Mouse (Mus musculus) liver, adult 2 months (tissue): Measurements from ENCODE around the gene Mrpl58. TPM values are rescaled to one million over a fixed set of nuclear protein-coding genes. Genes with fewer than 3 reads are reported as not detected.

Experiments
- DNase-seq: peaks from one replicate; pipeline ENCODE4 v3.0.0-alpha.2; 2011; ENCODE audit warnings: low read depth, low spot score; ENCODE audit errors: extremely low read depth
- H3K27ac ChIP-seq: fragments of 200-500 bp; replicated peaks from 2 replicates; pipeline ENCODE4 v1.5.1; 2012; ENCODE audit warnings: low read depth, mild to moderate bottlenecking, control low read depth, inconsistent platforms, low read length; ENCODE audit not compliant: insufficient read depth
- H3K27me3 ChIP-seq: fragments of 200-500 bp; 2 replicates; pipeline ENCODE4 v1.6.1; 2012; ENCODE audit warnings: mild to moderate bottlenecking, moderate library complexity, low read length, inconsistent platforms; ENCODE audit not compliant: control insufficient read depth, insufficient read depth
- H3K36me3 ChIP-seq: fragments of 200-500 bp; 2 replicates; pipeline ENCODE4 v1.6.1; 2012; ENCODE audit warnings: low read length, inconsistent platforms; ENCODE audit not compliant: control insufficient read depth, insufficient read depth
- H3K4me1 ChIP-seq: fragments of 200-500 bp; 2 replicates; pipeline ENCODE4 v1.6.1; 2011; ENCODE audit warnings: low read length; ENCODE audit not compliant: control insufficient read depth, insufficient read depth
- H3K4me3 ChIP-seq: fragments of 200-500 bp; 2 replicates; pipeline ENCODE4 v1.5.1; 2011; ENCODE audit warnings: low read depth, mild to moderate bottlenecking, control low read depth, low read length, moderate library complexity; ENCODE audit not compliant: insufficient read depth
- H3K79me2 ChIP-seq: fragments of 200-500 bp; 2 replicates; pipeline ENCODE4 v1.6.1; 2012; ENCODE audit warnings: inconsistent platforms, mild to moderate bottlenecking, low read length, moderate library complexity; ENCODE audit not compliant: control insufficient read depth, insufficient read depth
- H3K9ac ChIP-seq: fragments of 200-500 bp; 2 replicates; pipeline ENCODE4 v1.6.1; 2012; ENCODE audit warnings: low read depth, mild to moderate bottlenecking, control low read depth, inconsistent platforms, low read length
- CTCF ChIP-seq: fragments of 200-500 bp; IDR thresholded peaks from 2 replicates; pipeline ENCODE4 v1.5.1; 2011; ENCODE audit warnings: low read depth, low read length, control low read depth
- POLR2A ChIP-seq: fragments of 200-500 bp; IDR thresholded peaks from 2 replicates; pipeline ENCODE4 v1.6.1; 2011; ENCODE audit warnings: low read length, control low read depth; ENCODE audit not compliant: insufficient read depth; ENCODE audit errors: extremely low read depth
- WGBS: fragments of 180-500 bp; shearing (Covaris S2); methylation state at CpG from one replicate; pipeline ENCODE4 v1.1.7; 2018; 5-methylcytosine and 5-hydroxymethylcytosine counted together
- polyA plus RNA-seq: library from polyadenylated mRNA; depleted of rRNA; stranded (reverse); fragments of >200 nt; gene quantifications from 2 replicates; pipeline ENCODE4 v1.2.3, GENCODE M21; 2012; rRNA removed
- total RNA-seq: library from RNA; depleted of rRNA; stranded (reverse); fragments of >200 nt; gene quantifications from 2 replicates; pipeline ENCODE4 v1.2.3, GENCODE M21; 2014; rRNA removed

Gene Mrpl58
- total and polyA plus RNA-seq, 2 experiments: 67.2 to 70.0 TPM

GRCm38 (mm10) chr11:115455619-115456018 lies 52.1 kb downstream of the Mrpl58 start:
- Histone ChIP-seq H3K4me3 (no peak overlapping the region), H3K4me1 (peaks cover 12% of the 10 kb centered on the region), H3K36me3 (no peaks in the 10 kb centered on the region), H3K27ac (no peak overlapping the region), H3K79me2 (no peaks in the 10 kb centered on the region), H3K9ac (no peak overlapping the region), H3K27me3 (no peaks in the 10 kb centered on the region)
- DNase-seq: no peak
- TF ChIP-seq POLR2A (no peak), CTCF (0 out of 2 replicates have a peak, but pooled peaks have one; percentile 11)
- 94% methylated on average over 15 of the region's 15 CpGs for WGBS

DNA sequence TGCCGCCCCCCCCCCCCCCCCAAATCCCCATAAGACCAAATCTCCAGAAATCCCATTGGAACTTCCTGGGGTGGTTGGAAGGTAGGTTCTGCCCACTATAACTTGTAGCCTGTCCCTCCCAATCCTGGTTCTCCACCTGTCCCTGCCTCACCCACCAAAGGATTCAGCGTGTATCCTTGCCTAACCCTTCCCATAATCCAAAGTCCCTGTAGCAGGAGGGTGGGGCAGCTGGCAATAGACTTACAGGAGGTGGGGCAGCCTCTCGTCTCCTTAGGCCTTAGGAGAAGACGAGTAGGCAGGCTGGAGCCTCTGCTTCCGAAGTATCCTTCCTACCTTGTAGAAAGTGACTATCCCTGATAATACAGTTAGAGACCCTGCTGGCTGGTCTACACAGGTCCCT lies 52.6 kb downstream of the Mrpl58 start:
- Histone ChIP-seq H3K27ac (no peak overlapping the region), H3K4me3 (no peak overlapping the region), H3K27me3 (no peaks in the 10 kb centered on the region), H3K9ac (no peak overlapping the region), H3K4me1 (peaks cover 12% of the 10 kb centered on the region), H3K36me3 (no peaks in the 10 kb centered on the region), H3K79me2 (no peaks in the 10 kb centered on the region)
- TF ChIP-seq POLR2A (no peak), CTCF (no peak)
- WGBS: 96% methylated on average over 5 of the region's 5 CpGs
- no peak for DNase-seq

DNA sequence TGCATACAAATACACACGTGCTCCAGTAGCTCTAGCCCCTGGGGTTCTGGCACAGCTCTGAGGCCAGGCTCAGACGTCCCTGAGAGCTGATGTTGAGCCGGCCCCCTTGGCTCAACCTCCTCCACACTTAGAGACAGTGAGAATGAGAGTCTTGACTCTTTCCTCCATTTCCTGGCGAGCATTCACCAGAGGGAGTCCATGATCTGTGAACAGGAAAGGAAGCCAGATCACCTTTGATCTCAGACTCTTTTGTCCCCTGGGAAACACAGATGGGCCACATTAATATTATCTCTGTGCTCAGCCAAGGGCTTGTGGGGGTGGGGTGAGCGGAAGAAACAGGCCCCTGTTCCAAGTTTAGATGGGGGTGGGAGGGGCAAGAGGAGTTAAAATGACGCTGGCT lies 53.9 kb downstream of the Mrpl58 start:
- H3K9ac ChIP-seq: no peak overlapping the region
- 30% methylated on average over 6 of the region's 6 CpGs for WGBS
- H3K4me1 ChIP-seq: peaks cover 19% of the 10 kb centered on the region
- 0 out of 2 replicates have a peak overlapping the region, but pooled peaks have one; percentile 19 for H3K27ac ChIP-seq
- no peaks in the 10 kb centered on the region for H3K27me3 ChIP-seq
- no peaks in the 10 kb centered on the region for H3K36me3 ChIP-seq
- no peaks in the 10 kb centered on the region for H3K79me2 ChIP-seq
- TF ChIP-seq POLR2A (no peak), CTCF (no peak)
- peak; percentile 78 for DNase-seq
- H3K4me3 ChIP-seq: no peak overlapping the region

GRCm38 (mm10) chr11:115460976-115461375 lies 57.4 kb downstream of the Mrpl58 start:
- DNase-seq: no peak
- Histone ChIP-seq H3K9ac (no peak overlapping the region), H3K79me2 (no peaks in the 10 kb centered on the region), H3K27ac (no peak overlapping the region), H3K36me3 (no peaks in the 10 kb centered on the region), H3K27me3 (no peaks in the 10 kb centered on the region), H3K4me3 (no peak overlapping the region), H3K4me1 (peaks cover 24% of the 10 kb centered on the region)
- 81% methylated on average over 8 of the region's 8 CpGs for WGBS
- TF ChIP-seq POLR2A: no peak
- TF ChIP-seq CTCF: no peak

GRCm38 (mm10) chr11:115461846-115462242 lies 58.3 kb downstream of the Mrpl58 start:
- Histone ChIP-seq H3K9ac (peak overlapping the region; percentile 75), H3K79me2 (no peaks in the 10 kb centered on the region), H3K4me3 (peak overlapping the region; percentile 46; the same call in 1 of the 2 replicates), H3K36me3 (no peaks in the 10 kb centered on the region), H3K27me3 (no peaks in the 10 kb centered on the region), H3K27ac (peak overlapping the region; percentile 83), H3K4me1 (peaks cover 24% of the 10 kb centered on the region)
- TF ChIP-seq POLR2A (no peak), CTCF (no peak)
- 21% methylated on average over 5 of the region's 5 CpGs for WGBS
- DNase-seq: no peak

Other genes starting within 250 kb of the Mrpl58 start
- 113 and 117 TPM in 2 replicates for gene Slc9a3r1, start 240.4 kb upstream of the Mrpl58 start, total RNA-seq
- gene Slc9a3r1, start 240.4 kb upstream of the Mrpl58 start, polyA plus RNA-seq: 130 and 177 TPM in 2 replicates
- 5.3 and 8.1 TPM in 2 replicates for gene Tmem104, start 216.3 kb upstream of the Mrpl58 start, total RNA-seq
- gene Tmem104, start 216.3 kb upstream of the Mrpl58 start, polyA plus RNA-seq: 8.7 and 9.1 TPM in 2 replicates
- 42.7 and 43.7 TPM in 2 replicates for gene Nat9, start 215.9 kb upstream of the Mrpl58 start, total RNA-seq
- gene Nat9, start 215.9 kb upstream of the Mrpl58 start, polyA plus RNA-seq: 28.7 and 35.2 TPM in 2 replicates
- gene Grin2c, start 136.5 kb upstream of the Mrpl58 start, total RNA-seq: under 0.01 TPM in 1 of 2 replicates, not detected in the other
- gene Grin2c, start 136.5 kb upstream of the Mrpl58 start, polyA plus RNA-seq: 0.05 and 0.07 TPM in 2 replicates
- gene Fdxr, start 126.7 kb upstream of the Mrpl58 start, total RNA-seq: 13.7 and 15.8 TPM in 2 replicates
- 28.3 and 28.4 TPM in 2 replicates for gene Fdxr, start 126.7 kb upstream of the Mrpl58 start, polyA plus RNA-seq
- gene Fads6, start 106.1 kb upstream of the Mrpl58 start, total RNA-seq: 56.1 and 78.8 TPM in 2 replicates
- 55.3 and 66.0 TPM in 2 replicates for gene Fads6, start 106.1 kb upstream of the Mrpl58 start, polyA plus RNA-seq
- gene Otop2, start 96.6 kb upstream of the Mrpl58 start, total RNA-seq: not detected in 2 replicates
- gene Otop2, start 96.6 kb upstream of the Mrpl58 start, polyA plus RNA-seq: not detected in 2 replicates
- 0.20 and 0.28 TPM in 2 replicates for gene Ush1g, start 81.7 kb upstream of the Mrpl58 start, total RNA-seq
- 0.26 and 0.50 TPM in 2 replicates for gene Ush1g, start 81.7 kb upstream of the Mrpl58 start, polyA plus RNA-seq
- not detected in 2 replicates for gene Otop3, start 69.0 kb upstream of the Mrpl58 start, total RNA-seq
- not detected in 2 replicates for gene Otop3, start 69.0 kb upstream of the Mrpl58 start, polyA plus RNA-seq
- gene Hid1, start 36.0 kb upstream of the Mrpl58 start, total RNA-seq: 0.55 and 1.3 TPM in 2 replicates
- gene Hid1, start 36.0 kb upstream of the Mrpl58 start, polyA plus RNA-seq: 1.1 and 3.1 TPM in 2 replicates
- 1.3 and 1.4 TPM in 2 replicates for gene Cdr2l, start 21.8 kb upstream of the Mrpl58 start, total RNA-seq
- gene Cdr2l, start 21.8 kb upstream of the Mrpl58 start, polyA plus RNA-seq: 2.4 and 2.7 TPM in 2 replicates
- 480 and 648 TPM in 2 replicates for gene Atp5h, start 16.2 kb downstream of the Mrpl58 start, total RNA-seq
- 103 and 134 TPM in 2 replicates for gene Atp5h, start 16.2 kb downstream of the Mrpl58 start, polyA plus RNA-seq
- gene Kctd2, start 16.4 kb downstream of the Mrpl58 start, total RNA-seq: 10.0 and 14.2 TPM in 2 replicates
- gene Kctd2, start 16.4 kb downstream of the Mrpl58 start, polyA plus RNA-seq: 18.2 and 21.1 TPM in 2 replicates
- gene Trim80, start 36.8 kb downstream of the Mrpl58 start, total RNA-seq: 0.74 and 0.94 TPM in 2 replicates
- 2.0 and 4.0 TPM in 2 replicates for gene Trim80, start 36.8 kb downstream of the Mrpl58 start, polyA plus RNA-seq
- gene Slc16a5, start 58.7 kb downstream of the Mrpl58 start, total RNA-seq: 23.0 and 36.3 TPM in 2 replicates
- gene Slc16a5, start 58.7 kb downstream of the Mrpl58 start, polyA plus RNA-seq: 49.1 and 101 TPM in 2 replicates
- gene Armc7, start 71.9 kb downstream of the Mrpl58 start, total RNA-seq: 1.6 and 1.7 TPM in 2 replicates
- 3.2 and 4.0 TPM in 2 replicates for gene Armc7, start 71.9 kb downstream of the Mrpl58 start, polyA plus RNA-seq
- 39.2 and 39.5 TPM in 2 replicates for gene Nt5c, start 88.1 kb downstream of the Mrpl58 start, total RNA-seq
- gene Nt5c, start 88.1 kb downstream of the Mrpl58 start, polyA plus RNA-seq: 29.6 and 32.6 TPM in 2 replicates
- gene Jpt1, start 110.6 kb downstream of the Mrpl58 start, total RNA-seq: 14.1 and 17.2 TPM in 2 replicates
- 25.1 and 28.4 TPM in 2 replicates for gene Jpt1, start 110.6 kb downstream of the Mrpl58 start, polyA plus RNA-seq
- gene Sumo2, start 132.5 kb downstream of the Mrpl58 start, total RNA-seq: 106 and 107 TPM in 2 replicates
- 24.0 and 27.2 TPM in 2 replicates for gene Sumo2, start 132.5 kb downstream of the Mrpl58 start, polyA plus RNA-seq
- gene Nup85, start 160.7 kb downstream of the Mrpl58 start, total RNA-seq: 21.8 and 24.3 TPM in 2 replicates
- gene Nup85, start 160.7 kb downstream of the Mrpl58 start, polyA plus RNA-seq: 21.9 and 22.4 TPM in 2 replicates
- 48.1 and 50.4 TPM in 2 replicates for gene Mrps7, start 200.2 kb downstream of the Mrpl58 start, total RNA-seq
- gene Mrps7, start 200.2 kb downstream of the Mrpl58 start, polyA plus RNA-seq: 32.9 and 39.2 TPM in 2 replicates
- 1.7 and 3.2 TPM in 2 replicates for gene Gga3, start 200.3 kb downstream of the Mrpl58 start, total RNA-seq
- 5.9 and 8.3 TPM in 2 replicates for gene Gga3, start 200.3 kb downstream of the Mrpl58 start, polyA plus RNA-seq
- 35.5 and 40.3 TPM in 2 replicates for gene Mif4gd, start 209.2 kb downstream of the Mrpl58 start, total RNA-seq
- 108 and 132 TPM in 2 replicates for gene Mif4gd, start 209.2 kb downstream of the Mrpl58 start, polyA plus RNA-seq
- 8.9 and 14.5 TPM in 2 replicates for gene Slc25a19, start 224.5 kb downstream of the Mrpl58 start, total RNA-seq
- 19.5 and 21.3 TPM in 2 replicates for gene Slc25a19, start 224.5 kb downstream of the Mrpl58 start, polyA plus RNA-seq